ENCODE assay signal across 8 mouse cellular contexts in genomic region chr1:193174143-193174733, GRCm38 (mm10). TPM values are rescaled to one million over a fixed set of nuclear protein-coding genes. Genes with fewer than 3 reads are reported as not detected.
DNase-seq lines count a peak whose midpoint lies in the region; ATAC-seq and TF ChIP-seq lines count a peak whose summit lies in the region.

No protein-coding gene starts in this region.

- peak overlapping the region; percentile 91 for H3K27ac ChIP-seq in lung, embryonic 16.5 days (ENCODE audit: low read length)
- peak overlapping the region; percentile 83; the same call in 1 of the 2 replicates for H3K27ac ChIP-seq in embryonic facial prominence, embryonic 14.5 days (replicated peaks; ENCODE audit: low read depth, low read length)
- peak overlapping the region; percentile 82 for H3K27ac ChIP-seq in intestine, embryonic 16.5 days (ENCODE audit: low read length)
- H3K27ac ChIP-seq in olfactory bulb, adult 2 months (ENCODE audit: insufficient read depth, low read depth, low read length): 0 out of 2 replicates have a peak overlapping the region, but pooled peaks have one; percentile 94

- H3K4me3 ChIP-seq in lung, embryonic 16.5 days (ENCODE audit: low read length): peak overlapping the region; percentile 92
- H3K4me3 ChIP-seq in embryonic facial prominence, embryonic 14.5 days (ENCODE audit: low read depth, low read length): peak overlapping the region; percentile 61
- peak overlapping the region; percentile 74 for H3K4me3 ChIP-seq in intestine, embryonic 16.5 days (ENCODE audit: low read length)
- H3K4me3 ChIP-seq in olfactory bulb, adult 2 months (ENCODE audit: insufficient read depth, low read depth, low read length): no peak overlapping the region

- H3K36me3 ChIP-seq in lung, embryonic 16.5 days (ENCODE audit: control insufficient read depth, insufficient read depth, low read length): no peaks in the 10 kb centered on the region
- no peaks in the 10 kb centered on the region for H3K36me3 ChIP-seq in embryonic facial prominence, embryonic 14.5 days (ENCODE audit: control insufficient read depth, insufficient read depth, low read length)
- H3K36me3 ChIP-seq in intestine, embryonic 16.5 days (ENCODE audit: control insufficient read depth, insufficient read depth, low read length): no peaks in the 10 kb centered on the region

- H3K4me1 ChIP-seq in lung, embryonic 16.5 days (replicated peaks; ENCODE audit: control insufficient read depth, insufficient read depth, low read length): peaks cover 26% of the 10 kb centered on the region
- peaks cover 20% of the 10 kb centered on the region for H3K4me1 ChIP-seq in embryonic facial prominence, embryonic 14.5 days (ENCODE audit: control insufficient read depth, insufficient read depth, low read length)
- peaks cover 30% of the 10 kb centered on the region for H3K4me1 ChIP-seq in intestine, embryonic 16.5 days (ENCODE audit: control insufficient read depth, insufficient read depth, low read length)
- peaks cover 13% of the 10 kb centered on the region for H3K4me1 ChIP-seq in olfactory bulb, adult 2 months (ENCODE audit: control insufficient read depth, insufficient read depth, low read length)

- DNase-seq in lung, postnatal 4 days: no peak
- no peak for DNase-seq in embryonic facial prominence, embryonic 14.5 days (ENCODE audit: low spot score)
- DNase-seq in B cell, adult 2 months: no peak
- no peak for DNase-seq in urinary bladder, postnatal 36 days (ENCODE audit: low spot score in 2 of 2)

- peak overlapping the region; percentile 89 for H3K9ac ChIP-seq in lung, embryonic 16.5 days (ENCODE audit: low read length)
- H3K9ac ChIP-seq in embryonic facial prominence, embryonic 14.5 days (ENCODE audit: low read depth, low read length): peak overlapping the region; percentile 77
- H3K9ac ChIP-seq in intestine, embryonic 16.5 days (ENCODE audit: low read depth, low read length): peak overlapping the region; percentile 77

- H3K9me3 ChIP-seq in lung, embryonic 16.5 days (ENCODE audit: control insufficient read depth, low read length): no peaks in the 10 kb centered on the region
- H3K9me3 ChIP-seq in embryonic facial prominence, embryonic 14.5 days (ENCODE audit: control insufficient read depth, low read length): no peaks in the 10 kb centered on the region
- no peaks in the 10 kb centered on the region for H3K9me3 ChIP-seq in intestine, embryonic 16.5 days (ENCODE audit: control insufficient read depth, low read length)

- ATAC-seq in lung, embryonic 16.5 days (ENCODE audit: low read depth): no peak
- no peak for ATAC-seq in embryonic facial prominence, embryonic 14.5 days (ENCODE audit: low read depth)
- no peak for ATAC-seq in intestine, embryonic 16.5 days
- no peak for ATAC-seq in monocyte, adult 5-6 weeks (replicated peaks; ENCODE audit: insufficient number of reproducible peaks, low FRiP score, low TSS enrichment, poor library complexity, severe bottlenecking)

- no peaks in the 10 kb centered on the region for H3K27me3 ChIP-seq in lung, embryonic 16.5 days (ENCODE audit: control insufficient read depth, insufficient read depth, low read depth, low read length)
- H3K27me3 ChIP-seq in embryonic facial prominence, embryonic 14.5 days (replicated peaks; ENCODE audit: control insufficient read depth, insufficient read depth, low read length): no peaks in the 10 kb centered on the region
- no peaks in the 10 kb centered on the region for H3K27me3 ChIP-seq in intestine, embryonic 16.5 days (replicated peaks; ENCODE audit: control insufficient read depth, insufficient read depth, low read length)

- H3K4me2 ChIP-seq in lung, embryonic 16.5 days (ENCODE audit: low read depth, low read length): peak overlapping the region; percentile 89
- H3K4me2 ChIP-seq in embryonic facial prominence, embryonic 14.5 days (ENCODE audit: low read depth, low read length): peak overlapping the region; percentile 70
- peak overlapping the region; percentile 79 for H3K4me2 ChIP-seq in intestine, embryonic 16.5 days (ENCODE audit: low read depth, low read length)

- TF ChIP-seq CTCF in olfactory bulb, adult 2 months (IDR thresholded peaks at IDR 0.05; ENCODE audit: insufficient read depth, low read depth, low read length): no peak

- WGBS in lung, embryonic 16.5 days: 64% methylated on average over 13 of the region's 13 CpGs
- WGBS in embryonic facial prominence, embryonic 14.5 days: 88% methylated on average over 13 of the region's 13 CpGs
- WGBS in intestine, embryonic 16.5 days: 72% methylated on average over 13 of the region's 13 CpGs
- 91% methylated on average over 13 of the region's 13 CpGs for WGBS in olfactory bulb, adult 2 months

- TF ChIP-seq POLR2A in olfactory bulb, adult 2 months (IDR thresholded peaks at IDR 0.05; ENCODE audit: insufficient read depth, low read depth, low read length): no peak

RNA-seq across cellular contexts. Expression of gene A130010J15Rik, which starts 6.4 kb away (rescaled TPM):
- 12.9 and 13.5 TPM in 2 replicates for polyA plus RNA-seq in lung, embryonic 16.5 days (2015; fragmentation: Nextera tagmentation; extraction: Ambion mirVana)
- polyA plus RNA-seq in embryonic facial prominence, embryonic 14.5 days (2014; fragmentation: Nextera tagmentation; extraction: Ambion mirVana): 12.3 and 16.0 TPM in 2 replicates
- polyA plus RNA-seq in intestine, embryonic 16.5 days (2015; fragmentation: Nextera tagmentation; extraction: Ambion mirVana): 13.0 and 13.7 TPM in 2 replicates
- not detected in 2 replicates for polyA plus RNA-seq in olfactory bulb, adult 2 months (2012; ENCODE audit: insufficient read depth, insufficient read length, low replicate concordance, missing spikeins)
- total RNA-seq in monocyte, adult 5-6 weeks (2017): 6.1 to 15.4 TPM (median 10.2 TPM) in 3 replicates

RNA-seq across cellular contexts. Expression of gene Irf6, which starts 21.3 kb away (rescaled TPM):
- polyA plus RNA-seq in lung, embryonic 16.5 days (2015; fragmentation: Nextera tagmentation; extraction: Ambion mirVana): 18.3 TPM in 2 replicates
- polyA plus RNA-seq in embryonic facial prominence, embryonic 14.5 days (2014; fragmentation: Nextera tagmentation; extraction: Ambion mirVana): 33.9 and 41.6 TPM in 2 replicates
- 95.0 and 106 TPM in 2 replicates for polyA plus RNA-seq in intestine, embryonic 16.5 days (2015; fragmentation: Nextera tagmentation; extraction: Ambion mirVana)
- polyA plus RNA-seq in olfactory bulb, adult 2 months (2012; ENCODE audit: insufficient read depth, insufficient read length, low replicate concordance, missing spikeins): not detected in 2 replicates
- 0.29 TPM in 1 of 3 replicates, not detected in the others for total RNA-seq in monocyte, adult 5-6 weeks (2017)

RNA-seq across cellular contexts. Expression of gene Traf3ip3, which starts 27.3 kb away (rescaled TPM):
- 3.2 and 5.5 TPM in 2 replicates for polyA plus RNA-seq in lung, embryonic 16.5 days (2015; fragmentation: Nextera tagmentation; extraction: Ambion mirVana)
- polyA plus RNA-seq in embryonic facial prominence, embryonic 14.5 days (2014; fragmentation: Nextera tagmentation; extraction: Ambion mirVana): 34.7 and 39.3 TPM in 2 replicates
- polyA plus RNA-seq in intestine, embryonic 16.5 days (2015; fragmentation: Nextera tagmentation; extraction: Ambion mirVana): 3.4 and 4.0 TPM in 2 replicates
- polyA plus RNA-seq in olfactory bulb, adult 2 months (2012; ENCODE audit: insufficient read depth, insufficient read length, low replicate concordance, missing spikeins): not detected in 2 replicates
- 198 to 292 TPM (median 228 TPM) in 3 replicates for total RNA-seq in monocyte, adult 5-6 weeks (2017)

RNA-seq across cellular contexts. Expression of gene Lamb3, which starts 33.3 kb away (rescaled TPM):
- polyA plus RNA-seq in lung, embryonic 16.5 days (2015; fragmentation: Nextera tagmentation; extraction: Ambion mirVana): 54.5 and 60.9 TPM in 2 replicates
- 8.5 and 9.3 TPM in 2 replicates for polyA plus RNA-seq in embryonic facial prominence, embryonic 14.5 days (2014; fragmentation: Nextera tagmentation; extraction: Ambion mirVana)
- polyA plus RNA-seq in intestine, embryonic 16.5 days (2015; fragmentation: Nextera tagmentation; extraction: Ambion mirVana): 4.1 and 4.3 TPM in 2 replicates
- polyA plus RNA-seq in olfactory bulb, adult 2 months (2012; ENCODE audit: insufficient read depth, insufficient read length, low replicate concordance, missing spikeins): not detected in 2 replicates
- total RNA-seq in monocyte, adult 5-6 weeks (2017): 2.9 to 28.1 TPM (median 5.6 TPM) in 3 replicates

RNA-seq across cellular contexts. Expression of gene Diexf, which starts 44.2 kb away (rescaled TPM):
- 8.6 and 8.8 TPM in 2 replicates for polyA plus RNA-seq in lung, embryonic 16.5 days (2015; fragmentation: Nextera tagmentation; extraction: Ambion mirVana)
- 8.6 and 9.6 TPM in 2 replicates for polyA plus RNA-seq in embryonic facial prominence, embryonic 14.5 days (2014; fragmentation: Nextera tagmentation; extraction: Ambion mirVana)
- polyA plus RNA-seq in intestine, embryonic 16.5 days (2015; fragmentation: Nextera tagmentation; extraction: Ambion mirVana): 5.0 and 9.2 TPM in 2 replicates
- polyA plus RNA-seq in olfactory bulb, adult 2 months (2012; ENCODE audit: insufficient read depth, insufficient read length, low replicate concordance, missing spikeins): 406 TPM in 1 of 2 replicates, not detected in the other
- total RNA-seq in monocyte, adult 5-6 weeks (2017): 19.6 to 30.8 TPM (median 24.0 TPM) in 3 replicates

Comparison
In these comparisons a context has a peak if more than half of its experiments do, and no peak if none do; other contexts are left out.
1. RNA of gene A130010J15Rik, which starts 6.4 kb away (polyA plus RNA-seq): 13.0 to 13.7 TPM in intestine, embryonic 16.5 days, 12.9 to 13.5 TPM in lung, embryonic 16.5 days and 12.3 to 16.0 TPM in embryonic facial prominence, embryonic 14.5 days; not detected in olfactory bulb, adult 2 months; every median in the first group is over 10 times any median in the second.
2. RNA of gene Irf6, which starts 21.3 kb away (polyA plus RNA-seq): 95.0 to 106 TPM in intestine, embryonic 16.5 days, 33.9 to 41.6 TPM in embryonic facial prominence, embryonic 14.5 days and 18.3 TPM in lung, embryonic 16.5 days; not detected in olfactory bulb, adult 2 months; every median in the first group is over 10 times any median in the second.
3. Peak in every context shown above with its lines, with median percentiles within 50 percentile points of each other: H3K27ac ChIP-seq, H3K4me2 ChIP-seq and H3K9ac ChIP-seq.